Mouse (Mus musculus): ENCODE results near the gene Ect2.

Gene Ect2

DNA sequence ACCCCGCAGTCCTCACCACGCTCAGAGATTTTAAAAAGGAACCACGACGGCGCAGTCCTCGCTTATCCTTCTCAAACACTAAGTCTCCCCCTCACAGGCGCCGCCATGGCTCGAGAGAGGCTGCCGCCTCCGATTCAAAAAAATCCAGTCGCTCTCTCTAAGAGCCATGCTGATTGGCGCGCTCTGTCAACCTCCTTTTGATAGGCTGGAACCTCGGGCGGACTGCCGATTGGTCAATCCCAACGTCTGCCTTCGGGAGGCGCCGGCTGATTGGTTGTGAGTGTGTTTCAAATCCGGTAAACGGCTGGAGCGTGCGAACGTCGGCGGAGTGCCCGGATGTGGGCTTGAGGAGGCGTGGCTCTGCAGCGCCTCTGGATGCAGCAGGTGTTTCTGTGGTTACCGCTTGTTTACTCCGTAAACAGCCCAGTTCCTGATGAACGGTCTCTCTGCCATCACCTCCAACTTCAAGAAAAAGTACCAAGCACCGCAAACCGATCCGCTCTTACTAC lies at the start of gene Ect2:
Ect2 (minus strand) TSS at position 178 of the 509 bp plus-strand sequence.
- in situ Hi-C loops (cut with MboI; ENCODE audit: low sequenced_read_pairs), result no loop called here

DNA sequence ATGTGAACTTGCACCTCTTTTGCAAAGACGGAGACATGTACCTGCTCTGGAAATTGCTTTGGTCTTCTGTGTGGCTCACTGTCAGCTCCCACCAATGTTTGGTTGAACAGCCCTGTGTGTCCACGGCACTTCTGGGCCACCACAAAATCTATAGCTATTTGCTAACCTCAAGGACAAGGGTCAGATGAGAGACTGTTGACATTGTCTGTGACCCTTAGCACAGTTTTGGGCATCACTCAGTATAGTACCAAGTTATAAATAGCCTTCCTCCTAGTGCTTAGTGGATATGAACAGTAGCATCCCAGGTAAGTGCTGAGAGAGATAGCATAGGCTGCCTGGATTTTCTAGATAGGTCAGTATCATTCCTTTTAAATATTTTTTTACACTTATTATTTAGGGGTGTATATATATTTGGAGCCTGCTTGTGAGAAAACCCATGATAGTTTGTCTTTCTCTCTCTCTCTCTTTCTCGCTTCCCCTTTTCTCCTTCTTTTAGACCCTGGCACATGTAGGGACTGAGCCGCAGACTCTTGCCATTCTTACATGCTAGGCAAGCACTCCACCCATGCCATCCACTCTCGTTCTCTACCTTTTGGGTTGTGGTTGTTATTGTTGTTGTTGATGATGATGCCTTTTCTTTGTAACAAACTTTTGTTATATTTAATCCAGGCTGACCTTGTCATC lies 48.2 kb upstream of the Ect2 start:
- in situ Hi-C loops (cut with MboI; ENCODE audit: low sequenced_read_pairs), result no loop called here

DNA sequence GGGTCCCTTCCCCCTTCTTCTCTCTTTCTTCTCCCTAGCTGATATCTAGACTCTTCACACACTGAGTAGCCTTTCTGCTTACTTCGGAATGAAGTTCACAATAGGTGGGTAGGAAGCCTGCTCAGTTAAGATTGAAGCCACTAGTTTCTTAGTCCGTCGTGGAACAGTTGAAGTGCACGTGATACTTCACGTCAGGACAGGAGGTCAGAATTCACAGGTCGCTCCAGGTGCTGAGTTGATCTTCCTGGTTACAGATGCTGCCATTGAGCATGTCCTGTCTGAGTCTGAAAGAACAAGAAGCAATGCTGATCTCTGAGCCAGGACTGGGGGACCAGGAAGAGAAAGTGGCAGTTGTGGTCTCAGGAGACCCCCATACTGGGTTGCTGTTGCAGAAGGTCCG lies 45.4 kb upstream of the Ect2 start:
- in situ Hi-C loops (cut with MboI; ENCODE audit: low sequenced_read_pairs), result no loop called here

DNA sequence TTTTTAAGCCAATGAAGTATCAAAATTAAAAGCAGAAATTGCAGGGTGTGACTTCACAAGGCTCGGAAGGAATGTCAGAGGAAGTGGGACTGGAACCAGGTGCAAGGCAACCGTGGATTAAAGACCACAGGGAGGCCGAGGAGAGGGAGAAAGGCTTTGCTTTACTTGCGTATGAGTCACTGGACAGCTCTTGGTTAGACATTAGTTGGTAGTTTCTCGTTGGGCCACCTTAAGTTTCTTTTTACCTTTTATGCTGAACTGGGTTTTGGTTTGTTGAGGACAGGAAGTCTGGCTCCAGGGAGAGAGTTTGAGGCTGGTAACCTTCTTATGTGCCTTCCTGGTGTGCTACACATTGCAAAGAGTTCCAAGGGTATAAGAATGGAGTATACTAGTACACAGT lies 44.1 kb upstream of the Ect2 start:
- in situ Hi-C loops (cut with MboI; ENCODE audit: low sequenced_read_pairs), result no loop called here

DNA sequence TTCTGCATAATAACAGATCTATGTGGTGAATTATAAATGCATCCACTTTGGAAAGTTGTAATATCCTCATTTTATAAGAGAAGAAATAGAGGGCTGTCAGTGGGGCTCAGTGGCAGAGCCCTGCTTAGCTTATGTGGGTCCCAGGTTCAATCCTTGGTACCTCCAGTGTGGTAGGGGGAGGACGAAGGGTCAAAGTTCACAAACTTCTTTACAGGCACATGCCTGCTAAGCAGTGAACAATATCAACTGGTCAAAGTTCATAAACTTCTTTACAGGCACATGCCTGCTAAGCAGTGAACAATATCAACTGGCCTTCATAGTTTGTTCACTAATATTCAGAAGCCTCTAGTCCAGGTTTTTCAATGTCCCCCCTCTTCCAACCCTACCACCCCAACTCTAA lies 42.9 kb upstream of the Ect2 start:
- in situ Hi-C loops (cut with MboI; ENCODE audit: low sequenced_read_pairs), result no loop called here

DNA sequence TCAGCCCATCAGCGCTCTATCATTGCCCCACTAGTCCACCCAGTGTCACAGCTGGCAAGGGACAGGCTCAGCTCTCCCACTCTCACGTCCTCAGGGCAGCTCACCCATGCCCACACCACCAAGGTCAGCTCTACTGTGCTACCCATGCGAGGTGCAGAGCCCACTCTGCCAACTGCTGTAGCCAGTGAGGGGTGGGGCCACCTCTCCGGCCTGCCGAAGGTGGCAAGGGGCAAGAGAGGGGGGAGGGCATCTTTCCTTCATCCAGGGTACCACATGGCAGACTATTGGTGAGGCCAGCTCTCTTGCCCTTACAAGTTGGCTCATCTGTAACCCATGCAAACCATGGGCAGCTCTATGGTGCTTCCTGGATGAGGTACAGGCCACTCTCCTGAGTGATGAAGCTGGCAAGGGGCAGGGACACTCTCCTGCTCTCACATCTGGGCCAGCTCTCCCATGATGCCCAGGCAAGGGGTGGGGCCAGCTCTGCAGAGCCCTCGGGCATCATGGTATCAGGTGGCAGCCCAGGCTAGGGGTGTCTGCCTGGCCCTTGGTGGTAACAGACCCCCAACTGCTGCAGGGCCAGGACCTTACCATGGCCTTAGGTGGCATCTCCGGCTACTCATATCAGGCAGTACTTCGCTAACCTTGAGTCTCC lies 42.0 kb upstream of the Ect2 start:
- in situ Hi-C loops (cut with MboI; ENCODE audit: low sequenced_read_pairs), result no loop called here

DNA sequence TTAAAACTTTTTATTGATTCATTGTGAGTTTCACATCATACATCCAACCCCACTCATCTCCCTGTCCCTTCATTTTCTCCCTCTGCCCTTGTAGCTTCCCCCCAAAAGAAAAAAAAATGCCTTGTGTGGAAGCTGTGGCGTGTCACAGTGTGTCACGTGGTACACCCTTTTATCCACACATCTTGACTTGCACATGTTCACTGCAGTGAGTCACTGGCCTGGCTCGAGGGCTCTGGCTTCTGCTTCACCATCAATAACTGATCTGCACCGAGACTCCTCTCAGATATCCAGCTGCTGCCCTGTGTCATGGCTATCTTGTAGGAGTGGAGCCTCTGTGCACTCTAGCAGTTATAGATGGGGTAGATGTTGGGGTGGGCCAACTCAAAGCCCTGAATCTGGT lies 41.5 kb upstream of the Ect2 start:
- in situ Hi-C loops (cut with MboI; ENCODE audit: low sequenced_read_pairs), result no loop called here

DNA sequence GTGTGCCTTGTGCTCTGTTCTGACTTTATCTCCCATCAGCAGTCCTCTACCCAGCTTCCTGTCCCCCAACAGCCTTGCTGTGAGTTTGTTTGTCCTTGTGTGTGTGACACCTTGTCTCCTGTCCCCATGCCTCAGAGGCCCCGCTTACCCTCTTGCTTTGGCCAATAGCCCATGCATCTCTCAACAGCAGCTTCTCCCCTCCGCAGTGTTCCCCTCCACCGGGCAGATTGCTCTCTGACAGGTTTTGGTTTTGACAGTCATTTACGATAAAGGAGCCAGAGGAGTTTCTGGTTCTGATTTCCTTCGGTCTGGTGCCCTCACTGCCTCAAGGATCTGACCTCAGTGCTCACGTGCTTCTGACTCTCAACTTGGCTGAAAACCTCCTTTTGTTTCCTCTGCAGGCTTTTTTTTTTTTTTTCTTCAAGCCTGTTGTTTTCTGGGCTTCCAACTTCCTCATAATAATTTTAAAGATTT lies 40.2 kb upstream of the Ect2 start:
- in situ Hi-C loops (cut with MboI; ENCODE audit: low sequenced_read_pairs), result no loop called here

DNA sequence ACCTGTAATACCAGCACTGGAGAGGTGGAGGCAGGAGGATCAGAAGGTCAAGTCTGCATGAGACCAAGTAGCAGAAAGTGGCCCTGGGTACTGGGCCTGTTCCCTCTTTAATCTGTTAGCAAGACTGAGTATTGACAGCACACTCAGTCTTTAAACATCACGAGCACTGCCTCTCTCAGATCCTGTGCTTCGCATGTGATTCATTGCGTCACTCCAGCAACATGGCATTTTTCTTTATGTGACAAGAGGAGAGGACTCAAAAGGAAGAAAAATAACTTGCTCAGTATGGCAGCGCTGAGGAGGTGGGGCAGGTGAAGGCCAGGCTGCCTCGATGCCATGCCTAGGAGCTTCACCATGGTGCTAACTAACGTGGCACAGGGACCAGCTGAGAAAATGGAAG lies 38.2 kb upstream of the Ect2 start:
- in situ Hi-C loops (cut with MboI; ENCODE audit: low sequenced_read_pairs), result no loop called here

DNA sequence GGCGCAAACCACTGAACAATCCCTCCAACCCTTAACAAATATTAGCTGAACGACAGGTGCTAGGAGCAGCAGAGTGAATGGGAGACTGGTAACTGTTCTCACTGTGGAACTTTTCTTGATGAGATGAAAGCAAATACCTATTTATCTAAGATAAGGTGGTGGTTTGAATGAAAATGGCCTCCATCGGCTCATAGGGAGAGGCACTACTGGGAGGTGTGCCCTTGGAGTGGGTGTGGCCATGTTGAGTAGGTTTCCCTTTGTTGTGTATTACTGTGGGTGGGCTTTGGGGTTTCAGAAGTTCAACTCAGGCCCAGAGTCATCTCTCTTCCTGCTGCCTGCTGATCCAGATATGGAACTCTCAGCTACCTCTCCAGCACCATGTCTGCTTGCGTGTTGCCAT lies 37.2 kb upstream of the Ect2 start:
- in situ Hi-C loops (cut with MboI; ENCODE audit: low sequenced_read_pairs), result no loop called here

DNA sequence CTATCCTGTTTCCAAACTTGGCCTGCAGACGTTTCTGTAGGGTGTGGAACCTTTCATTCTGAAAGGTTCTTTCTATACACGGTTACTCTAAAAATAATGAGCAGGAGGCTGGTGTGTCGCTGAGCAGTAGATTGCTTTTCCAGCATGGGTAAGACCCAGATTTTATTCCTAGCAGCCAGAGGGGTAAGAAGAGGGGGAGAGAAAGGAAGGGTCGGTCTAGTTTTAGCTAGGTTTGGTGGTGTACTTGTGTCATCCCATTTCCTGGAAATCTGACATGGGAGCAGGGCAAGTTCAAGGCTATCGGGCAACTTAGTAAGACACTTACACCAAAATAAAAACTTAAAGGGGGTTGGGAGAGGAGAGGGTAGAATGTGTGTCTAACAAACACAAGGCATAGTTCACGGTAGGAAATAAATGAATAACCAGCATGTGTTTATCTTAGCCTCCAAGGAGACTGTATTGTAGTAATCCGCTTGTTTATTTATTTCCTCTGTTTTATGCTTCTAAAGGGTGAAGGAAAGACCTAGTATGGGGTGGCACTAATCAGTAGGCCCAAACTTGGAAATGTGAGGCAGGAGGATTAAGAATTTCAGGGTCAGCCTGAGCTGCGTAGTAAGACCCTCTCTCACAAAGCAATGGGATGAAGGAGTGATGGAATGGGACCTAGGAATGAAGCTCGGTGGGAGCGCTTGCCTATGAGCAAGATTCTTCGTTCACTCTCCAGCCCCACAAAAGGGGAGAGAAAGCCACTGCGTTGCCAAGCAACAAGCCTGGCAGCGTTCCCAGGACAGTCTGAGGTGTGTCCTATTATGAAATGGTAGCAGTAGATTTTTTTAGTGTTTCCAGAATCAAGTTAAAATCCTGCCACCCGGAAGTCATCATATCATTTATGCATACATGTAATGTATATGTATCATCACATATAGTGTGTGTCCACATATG lies 35.9 kb upstream of the Ect2 start:
- in situ Hi-C loops (cut with MboI; ENCODE audit: low sequenced_read_pairs), result no loop called here

DNA sequence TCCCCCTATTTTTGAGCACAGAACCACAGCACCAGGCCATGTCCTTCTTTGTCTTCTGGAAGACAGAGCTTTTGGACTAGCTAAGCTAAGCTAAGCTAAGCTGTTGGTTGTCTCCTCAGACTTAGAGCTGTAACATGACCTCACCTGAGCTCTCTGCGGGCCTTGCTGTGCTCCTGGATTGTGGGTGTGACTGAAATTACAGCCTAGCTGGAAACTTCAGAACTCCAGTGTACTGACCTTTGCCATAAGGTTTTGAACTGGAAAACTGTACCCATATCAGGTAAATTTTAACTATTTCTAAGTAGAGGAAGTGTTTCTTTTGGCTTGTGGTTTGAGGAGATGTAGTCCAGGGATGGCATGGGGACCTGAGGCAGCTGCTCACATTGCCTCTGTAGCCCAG lies 34.7 kb upstream of the Ect2 start:
- in situ Hi-C loops (cut with MboI; ENCODE audit: low sequenced_read_pairs), result no loop called here

DNA sequence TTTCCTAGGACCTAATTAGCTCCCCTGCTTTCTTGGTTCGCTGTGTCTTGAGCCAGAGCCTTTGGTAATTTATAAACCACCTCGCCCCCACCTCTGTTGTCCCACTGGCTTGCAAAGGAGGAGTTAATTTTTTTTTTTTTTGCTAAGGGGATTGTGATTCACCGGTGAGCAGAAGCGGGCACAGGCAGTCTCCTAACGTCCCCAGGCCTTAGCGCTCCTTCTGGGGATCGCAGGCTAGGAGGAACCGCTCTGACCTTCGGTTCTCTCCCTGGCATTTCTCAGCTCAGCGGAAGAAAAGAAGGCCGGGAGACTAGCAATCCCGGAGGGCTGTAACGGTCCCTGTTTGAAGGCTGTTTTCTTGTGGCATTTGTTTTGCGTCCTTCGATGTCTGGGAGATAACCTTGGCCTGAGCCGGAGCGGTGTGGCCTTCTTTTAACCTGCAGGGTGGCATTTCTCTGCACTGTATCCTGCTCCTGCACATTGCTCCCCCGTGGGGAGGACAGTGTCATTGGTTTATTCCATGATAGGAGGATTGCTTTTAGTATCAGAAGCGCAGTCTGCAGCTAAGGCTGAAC lies 30.0 kb upstream of the Ect2 start:
- in situ Hi-C loops (cut with MboI; ENCODE audit: low sequenced_read_pairs), result no loop called here

DNA sequence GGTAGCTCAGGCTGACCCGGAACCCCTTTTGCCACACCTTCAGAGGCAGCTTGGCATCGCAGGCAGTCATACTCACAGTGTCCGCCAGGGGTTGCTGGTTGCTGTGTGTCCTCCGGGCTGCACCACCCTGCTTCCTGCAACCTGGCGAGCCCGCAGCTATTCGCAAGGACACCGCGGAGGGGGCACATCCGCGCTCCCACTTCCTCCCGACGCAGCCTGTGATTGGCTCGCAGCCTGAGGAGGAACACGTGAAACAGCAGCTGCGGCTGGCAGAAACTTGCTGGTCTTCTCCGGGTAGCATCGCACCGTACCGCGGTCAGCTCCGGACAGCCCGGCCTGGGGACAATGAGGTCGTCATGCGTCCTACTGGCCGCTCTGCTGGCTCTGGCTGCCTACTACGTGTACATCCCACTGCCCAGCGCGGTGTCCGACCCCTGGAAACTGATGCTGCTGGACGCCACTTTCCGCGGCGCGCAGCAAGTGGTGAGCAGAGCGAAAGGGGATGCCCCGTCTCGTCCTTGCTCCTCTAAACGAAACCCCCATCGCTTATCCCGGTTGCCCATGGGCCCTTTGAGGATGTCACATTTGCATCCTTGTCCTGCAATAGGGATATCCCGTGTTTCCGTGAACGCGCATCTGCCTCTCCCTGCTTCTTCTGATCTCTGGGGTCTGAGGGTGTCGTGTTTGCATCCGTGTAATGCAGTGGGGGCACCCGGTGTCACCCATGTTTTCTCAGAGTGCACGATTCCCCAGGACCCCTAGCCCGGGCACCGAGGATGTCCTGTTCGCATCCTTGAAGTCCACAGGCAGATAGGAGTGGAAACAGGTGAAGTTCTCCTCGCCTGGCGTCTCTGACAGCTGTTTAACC lies 29.3 kb upstream of the Ect2 start, which contains the start of gene Nceh1:
Nceh1 (plus strand) TSS at position 233 of the 868 bp plus-strand sequence.
- in situ Hi-C loops (cut with MboI; ENCODE audit: low sequenced_read_pairs), result no loop called here

DNA sequence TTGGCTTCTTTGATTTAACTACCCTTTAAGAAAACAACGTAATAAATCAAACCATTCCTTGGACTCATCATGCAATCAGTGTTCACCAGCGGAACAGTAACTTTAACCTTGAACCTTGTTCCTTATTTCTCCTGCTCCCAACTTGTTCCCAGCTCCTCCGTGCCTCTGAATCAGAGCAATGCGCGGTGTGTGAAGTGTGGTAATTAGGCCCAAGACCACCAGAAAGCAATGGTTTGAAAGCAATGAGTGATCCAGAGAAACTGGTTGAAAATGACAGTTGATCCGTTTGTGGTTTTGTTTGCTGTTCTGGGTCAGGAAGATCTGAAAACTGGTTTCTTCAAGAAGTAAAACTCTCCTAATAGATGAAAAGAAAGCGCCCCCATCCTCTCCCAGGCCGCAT lies 26.0 kb upstream of the Ect2 start:
- in situ Hi-C loops (cut with MboI; ENCODE audit: low sequenced_read_pairs), result no loop called here

DNA sequence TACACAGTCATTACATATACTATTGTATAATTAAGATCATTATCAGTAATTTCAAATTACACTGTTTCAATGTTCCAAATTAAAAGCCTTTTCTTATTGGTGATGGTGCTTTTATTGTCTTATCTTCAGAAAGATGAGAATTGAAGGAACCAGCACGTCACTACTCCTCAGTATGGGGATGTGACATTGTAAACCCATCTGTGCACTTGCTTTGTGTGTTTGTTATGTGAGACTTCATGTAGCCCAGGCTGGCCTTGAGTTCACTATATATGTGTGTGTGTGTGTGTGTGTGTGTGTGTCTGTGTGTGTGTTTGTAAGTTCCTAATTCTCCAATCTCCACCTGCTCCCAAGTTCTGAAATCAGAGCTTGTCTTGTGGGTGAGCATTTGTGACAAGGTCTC lies 16.6 kb upstream of the Ect2 start:
- in situ Hi-C loops (cut with MboI; ENCODE audit: low sequenced_read_pairs), result no loop called here

DNA sequence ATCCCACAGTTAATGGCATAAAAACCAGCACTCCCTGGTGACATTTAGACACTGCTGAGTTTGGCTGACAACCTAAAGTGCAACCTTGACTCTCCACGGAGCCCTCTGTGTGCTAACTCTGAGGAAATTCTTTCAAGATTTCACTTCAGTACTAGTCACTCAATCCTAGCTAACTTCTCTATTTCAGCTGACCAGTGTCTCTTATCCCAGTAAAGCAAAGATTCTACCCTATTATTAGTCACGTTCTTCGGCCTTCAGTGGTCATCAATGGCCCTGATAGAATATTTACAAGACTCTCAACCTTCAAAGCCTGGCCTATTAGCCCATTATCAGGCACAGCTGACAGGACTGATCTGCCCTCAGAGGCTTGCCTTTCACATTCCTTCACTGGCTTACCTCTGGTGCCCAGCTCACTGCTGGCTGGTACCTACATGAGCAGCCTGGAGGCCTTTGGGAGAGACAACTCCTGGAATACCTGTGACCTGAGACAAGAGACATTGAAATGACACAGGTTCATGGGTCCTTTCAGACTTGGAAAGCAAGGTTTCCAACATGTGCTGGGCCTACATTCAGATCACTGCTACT lies 11.9 kb upstream of the Ect2 start:
- in situ Hi-C loops (cut with MboI; ENCODE audit: low sequenced_read_pairs), result no loop called here

DNA sequence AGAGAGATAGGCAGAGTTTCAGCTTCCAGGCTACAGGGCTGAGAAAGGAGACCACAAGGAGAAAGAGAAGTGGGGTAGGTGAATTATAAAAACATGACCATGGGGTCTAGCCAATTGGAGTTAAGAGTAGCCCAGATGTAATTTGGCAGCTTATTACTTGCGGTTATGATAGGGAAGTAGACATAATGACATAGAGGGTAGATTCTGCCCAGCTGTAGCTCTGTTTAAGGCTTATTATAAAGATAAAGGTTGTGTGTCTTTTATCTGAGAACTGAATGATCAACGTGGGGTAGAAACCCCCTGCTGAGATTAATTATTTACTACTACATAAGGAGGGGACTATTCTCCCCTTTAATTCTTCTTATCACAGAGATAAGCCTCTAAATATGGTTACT lies 8.7 kb upstream of the Ect2 start:
- in situ Hi-C loops (cut with MboI; ENCODE audit: low sequenced_read_pairs), result no loop called here

DNA sequence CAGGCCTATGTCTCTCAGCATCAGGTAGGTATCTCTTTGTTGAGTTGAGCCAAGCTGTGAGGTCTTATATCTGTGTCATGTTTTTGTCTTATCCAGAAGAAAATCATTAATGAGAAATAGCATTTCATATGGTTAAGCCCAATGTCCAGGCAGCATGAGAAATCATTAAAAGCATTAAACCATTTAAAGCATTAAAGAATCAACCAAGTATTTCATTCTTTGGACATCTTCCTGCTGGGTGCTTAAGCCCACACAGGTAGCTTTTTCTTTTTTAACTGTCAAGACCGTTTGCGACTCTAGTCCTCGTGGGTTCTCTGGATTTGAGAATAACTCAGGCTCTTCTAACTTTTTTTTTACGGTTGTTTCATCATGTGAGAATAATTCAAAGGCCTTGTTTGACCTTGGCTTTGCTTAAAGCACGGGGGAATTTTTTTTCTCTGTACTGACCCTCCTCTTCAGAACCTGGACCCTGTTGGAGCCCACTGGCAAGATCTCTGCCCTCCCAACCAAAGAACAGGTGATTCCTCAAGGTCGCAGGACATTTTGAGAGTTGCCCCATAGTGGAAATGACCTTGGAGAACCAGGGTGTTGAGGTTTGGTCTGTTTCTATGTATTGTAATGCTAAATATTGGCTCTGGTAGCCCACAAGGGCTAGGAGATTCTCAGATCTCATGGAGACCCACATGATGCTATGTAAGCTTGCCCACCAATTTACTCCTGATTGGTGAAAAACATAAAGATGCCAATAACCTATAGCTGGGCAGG lies 8.1 kb upstream of the Ect2 start:
- in situ Hi-C loops (cut with MboI; ENCODE audit: low sequenced_read_pairs), result no loop called here

Data from CH12F3 (cell line).